Mouse (Mus musculus): ENCODE results near the gene Npy1r. TPM values are rescaled to one million over a fixed set of nuclear protein-coding genes. Genes with fewer than 3 reads are reported as not detected.

The Npy1r gene
- not detected in 2 replicates for polyA plus RNA-seq (2012; ENCODE audit: insufficient read depth, low replicate concordance)

- H3K4me1 ChIP-seq: no peaks in the 10 kb centered on the region
- no peak for TF ChIP-seq GATA1 (IDR thresholded peaks at IDR 0.05; ENCODE audit: borderline replicate concordance, low read length)
- peaks cover 21% of the 10 kb centered on the region for H3K27me3 ChIP-seq (replicated peaks)
- H3K36me3 ChIP-seq (replicated peaks; ENCODE audit: low read length): no peaks in the 10 kb centered on the region
- 0 out of 2 replicates have a peak, but pooled peaks cover 6% of the 10 kb centered on the region for H3K9me3 ChIP-seq
- no peak within 1 kb of the TSS for H3K4me3 ChIP-seq (replicated peaks)
Observed at GRCm38 (mm10) chr8:66696970-66697843, at the start of gene Npy1r. Npy1r (plus strand) TSS chr8:66697192.

DNA sequence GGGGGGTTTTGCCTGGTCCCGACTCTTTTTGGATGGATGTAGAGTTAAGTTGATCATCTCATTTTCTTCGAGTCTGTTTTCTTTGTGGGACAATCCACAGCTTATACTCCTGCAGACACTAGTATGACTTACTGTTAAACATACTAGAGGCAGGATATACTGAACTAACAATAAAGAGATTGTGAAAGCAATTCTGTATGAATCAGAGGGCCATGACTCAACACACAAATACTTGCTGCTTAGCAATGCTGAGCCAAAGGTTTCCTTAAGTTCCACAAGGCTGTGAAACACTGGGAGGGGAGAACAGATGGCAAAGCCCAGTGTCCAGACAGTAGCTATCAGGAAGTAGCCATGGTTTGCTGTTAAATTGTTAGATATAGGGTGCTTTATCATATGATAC is 15.7 kb upstream of the Npy1r start:
- TF ChIP-seq FLI1 (IDR thresholded peaks at IDR 0.05; ENCODE audit: low read length) (no peak), GATA1 (IDR thresholded peaks at IDR 0.05; ENCODE audit: borderline replicate concordance, low read length) (no peak)
- Histone ChIP-seq H3K9me3 (no peaks in the 10 kb centered on the region), H3K27me3 (replicated peaks) (no peaks in the 10 kb centered on the region), H3K4me1 (no peaks in the 10 kb centered on the region), H3K4me3 (replicated peaks) (no peak overlapping the region), H3K36me3 (replicated peaks; ENCODE audit: low read length) (no peaks in the 10 kb centered on the region)

GRCm38 (mm10) chr8:66687511-66688329 is 9.3 kb upstream of the Npy1r start, which contains the start of gene Npy5r:
Npy5r (minus strand) TSS chr8:66688128.
- no peak within 1 kb of the TSS for H3K4me3 ChIP-seq (replicated peaks)
- H3K36me3 ChIP-seq (replicated peaks; ENCODE audit: low read length): no peaks in the 10 kb centered on the region
- H3K4me1 ChIP-seq: peaks cover 4% of the 10 kb centered on the region; the same call in 1 of the 2 replicates
- no peak for TF ChIP-seq FLI1 (IDR thresholded peaks at IDR 0.05; ENCODE audit: low read length)
- H3K27me3 ChIP-seq (replicated peaks): peaks cover 18% of the 10 kb centered on the region
- H3K9me3 ChIP-seq: peaks cover 7% of the 10 kb centered on the region

GRCm38 (mm10) chr8:66688395-66688794 is 8.6 kb upstream of the Npy1r start:
- peaks cover 18% of the 10 kb centered on the region for H3K27me3 ChIP-seq (replicated peaks)
- H3K36me3 ChIP-seq (replicated peaks; ENCODE audit: low read length): no peaks in the 10 kb centered on the region
- no peak for TF ChIP-seq GATA1 (IDR thresholded peaks at IDR 0.05; ENCODE audit: borderline replicate concordance, low read length)

GRCm38 (mm10) chr8:66688799-66689198 is 8.2 kb upstream of the Npy1r start:
- no peak overlapping the region for H3K4me3 ChIP-seq (replicated peaks)
- peaks cover 18% of the 10 kb centered on the region for H3K27me3 ChIP-seq (replicated peaks)
- H3K4me1 ChIP-seq: peaks cover 4% of the 10 kb centered on the region; the same call in 1 of the 2 replicates
- H3K9me3 ChIP-seq: peaks cover 7% of the 10 kb centered on the region
- no peak for TF ChIP-seq GATA1 (IDR thresholded peaks at IDR 0.05; ENCODE audit: borderline replicate concordance, low read length)
- no peak for TF ChIP-seq FLI1 (IDR thresholded peaks at IDR 0.05; ENCODE audit: low read length)
- no peaks in the 10 kb centered on the region for H3K36me3 ChIP-seq (replicated peaks; ENCODE audit: low read length)

More at GRCm38 (mm10) chr8:66688395-66688794, 8.6 kb upstream of the Npy1r start:
- no peak overlapping the region for H3K4me3 ChIP-seq (replicated peaks)
- H3K9me3 ChIP-seq: peaks cover 7% of the 10 kb centered on the region
- H3K4me1 ChIP-seq: peaks cover 4% of the 10 kb centered on the region; the same call in 1 of the 2 replicates

DNA sequence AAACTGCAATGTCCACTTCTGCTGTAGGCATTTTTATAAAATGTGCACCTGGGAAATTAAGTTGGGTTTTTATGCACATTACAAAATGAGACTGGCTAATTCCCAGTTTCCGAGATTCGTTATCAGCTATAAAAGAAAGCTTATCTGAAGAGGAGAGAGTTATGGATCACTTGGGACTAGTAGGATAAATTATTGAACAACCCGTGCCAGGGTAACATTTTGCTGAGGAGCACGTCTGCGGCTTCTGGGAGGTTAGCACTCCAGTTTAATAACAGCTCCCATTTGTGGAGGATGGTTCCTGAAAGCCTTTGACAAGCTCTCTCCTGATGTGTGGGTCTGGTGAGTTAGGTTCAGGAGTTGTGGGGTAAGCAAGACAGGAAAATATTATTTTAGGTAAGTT is 6.6 kb upstream of the Npy1r start:
- Histone ChIP-seq H3K4me3 (replicated peaks) (no peak overlapping the region), H3K36me3 (replicated peaks; ENCODE audit: low read length) (no peaks in the 10 kb centered on the region), H3K27me3 (replicated peaks) (peaks cover 18% of the 10 kb centered on the region), H3K4me1 (peaks cover 4% of the 10 kb centered on the region; the same call in 1 of the 2 replicates), H3K9me3 (peaks cover 7% of the 10 kb centered on the region)
- no peak for TF ChIP-seq FLI1 (IDR thresholded peaks at IDR 0.05; ENCODE audit: low read length)
- no peak for TF ChIP-seq GATA1 (IDR thresholded peaks at IDR 0.05; ENCODE audit: borderline replicate concordance, low read length)

DNA sequence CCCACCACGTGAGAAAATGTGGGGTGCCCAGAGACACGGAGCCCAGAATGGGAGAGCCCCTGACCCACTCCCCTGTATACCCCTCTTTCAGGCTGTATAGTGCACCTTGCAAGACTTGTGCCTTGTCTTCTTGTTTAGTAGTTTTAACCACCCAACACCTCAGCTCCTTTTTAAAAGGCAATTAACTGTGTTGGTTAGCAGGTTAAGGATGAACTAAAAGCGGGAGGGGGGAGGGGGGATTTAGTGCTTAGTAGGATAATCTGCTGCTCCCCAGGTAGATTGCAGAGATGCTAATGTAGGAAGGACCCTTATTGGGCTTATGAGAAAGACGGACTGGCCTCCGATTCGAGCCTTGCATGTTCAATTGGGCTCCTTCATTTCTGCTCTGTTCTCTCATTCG is 1.0 kb downstream of the Npy1r start:
- Histone ChIP-seq H3K4me1 (no peaks in the 10 kb centered on the region), H3K4me3 (replicated peaks) (no peak overlapping the region), H3K9me3 (0 out of 2 replicates have a peak, but pooled peaks cover 6% of the 10 kb centered on the region), H3K27me3 (replicated peaks) (peaks cover 21% of the 10 kb centered on the region), H3K36me3 (replicated peaks; ENCODE audit: low read length) (no peaks in the 10 kb centered on the region)
- TF ChIP-seq GATA1 (IDR thresholded peaks at IDR 0.05; ENCODE audit: borderline replicate concordance, low read length): no peak
- TF ChIP-seq FLI1 (IDR thresholded peaks at IDR 0.05; ENCODE audit: low read length): no peak

DNA sequence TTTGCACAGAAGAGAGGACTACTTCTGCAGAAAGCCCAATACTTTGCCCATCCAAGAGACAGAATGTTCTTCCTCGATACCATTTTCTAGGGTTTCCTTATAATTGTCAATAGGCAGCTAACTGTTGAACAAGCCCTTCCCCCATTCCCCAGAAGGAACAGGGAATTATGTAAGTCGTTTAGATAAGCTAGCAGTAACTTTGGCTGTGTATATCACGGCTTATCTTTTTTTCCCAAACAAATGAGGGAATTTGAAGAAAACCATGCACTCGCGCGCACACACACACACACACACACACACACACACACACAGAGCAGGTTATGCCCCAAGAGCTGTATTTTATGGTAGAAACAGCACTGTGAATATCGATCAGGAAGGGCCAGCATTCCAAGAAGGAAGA is 1.8 kb downstream of the Npy1r start:
- Histone ChIP-seq H3K4me1 (no peaks in the 10 kb centered on the region), H3K36me3 (replicated peaks; ENCODE audit: low read length) (no peaks in the 10 kb centered on the region), H3K9me3 (0 out of 2 replicates have a peak, but pooled peaks cover 6% of the 10 kb centered on the region), H3K27me3 (replicated peaks) (peaks cover 21% of the 10 kb centered on the region), H3K4me3 (replicated peaks) (no peak overlapping the region)
- TF ChIP-seq GATA1 (IDR thresholded peaks at IDR 0.05; ENCODE audit: borderline replicate concordance, low read length) (no peak), FLI1 (IDR thresholded peaks at IDR 0.05; ENCODE audit: low read length) (no peak)

- H3K9me3 ChIP-seq: peaks cover 17% of the 10 kb centered on the region
- H3K36me3 ChIP-seq (replicated peaks; ENCODE audit: low read length): no peaks in the 10 kb centered on the region
- no peak for TF ChIP-seq FLI1 (IDR thresholded peaks at IDR 0.05; ENCODE audit: low read length)
- TF ChIP-seq GATA1 (IDR thresholded peaks at IDR 0.05; ENCODE audit: borderline replicate concordance, low read length): no peak
- H3K4me3 ChIP-seq (replicated peaks): no peak overlapping the region
- no peaks in the 10 kb centered on the region for H3K4me1 ChIP-seq
- no peaks in the 10 kb centered on the region for H3K27me3 ChIP-seq (replicated peaks)
Observed at GRCm38 (mm10) chr8:66714324-66714975, 17.5 kb downstream of the Npy1r start.
